In the genomic region with DNA sequence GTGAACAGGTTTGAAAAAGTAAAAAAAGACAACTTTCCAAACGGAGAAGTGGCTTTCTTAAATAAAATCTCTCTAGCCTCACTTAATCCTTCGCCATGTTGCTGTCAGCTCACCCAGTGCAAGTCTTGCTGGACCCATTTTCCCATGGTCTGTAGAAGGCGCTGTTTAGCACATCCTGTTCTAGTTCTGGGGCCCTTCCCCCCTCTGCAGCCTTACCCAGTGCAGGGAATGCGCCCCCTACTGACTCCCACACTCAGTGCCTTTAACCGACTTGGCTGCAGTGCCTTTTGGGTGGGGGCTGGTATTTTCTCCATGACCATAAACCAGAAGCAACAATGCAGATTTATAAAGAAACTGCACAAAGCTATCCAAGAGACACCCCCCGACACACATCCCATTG, we compare ENCODE assay signal across 8 mouse cellular contexts. TPM values are rescaled to one million over a fixed set of nuclear protein-coding genes. Genes with fewer than 3 reads are reported as not detected.
A peak's percentile ranks its signal among the peaks of the same experiment; 100 is the strongest.
DNase-seq lines count a peak whose midpoint lies in the region; ATAC-seq and TF ChIP-seq lines count a peak whose summit lies in the region.

No protein-coding gene starts in this region.

- no peaks in the 10 kb centered on the region for H3K9me3 ChIP-seq in hindbrain, postnatal 0 days (ENCODE audit: low read length)

- H3K27ac ChIP-seq in gastrocnemius, adult 2 months: peak overlapping the region; percentile 99
- peak overlapping the region; percentile 100 for H3K27ac ChIP-seq in hindbrain, postnatal 0 days
- peak overlapping the region; percentile 93 for H3K27ac ChIP-seq in left cerebral cortex, adult 2 months

- peak; percentile 84 for TF ChIP-seq CTCF in gastrocnemius, adult 2 months (IDR thresholded peaks at IDR 0.05)
- TF ChIP-seq CTCF in hindbrain, postnatal 0 days (IDR thresholded peaks at IDR 0.05; ENCODE audit: low read depth): peak; percentile 97
- TF ChIP-seq CTCF in left cerebral cortex, adult 2 months (IDR thresholded peaks at IDR 0.05): peak; percentile 95

- H3K4me2 ChIP-seq in hindbrain, postnatal 0 days (ENCODE audit: low read depth, low read length): peak overlapping the region; percentile 69

- H3K9ac ChIP-seq in hindbrain, postnatal 0 days (replicated peaks; ENCODE audit: low read length): peak overlapping the region; percentile 100

- no peaks in the 10 kb centered on the region for H3K27me3 ChIP-seq in hindbrain, postnatal 0 days (ENCODE audit: insufficient read depth, low read length)

- peak; percentile 66 for ATAC-seq in common myeloid progenitor, adult 5-6 weeks (replicated peaks; ENCODE audit: low read depth, poor library complexity, severe bottlenecking)
- ATAC-seq in hindbrain, postnatal 0 days: peak; percentile 77
- ATAC-seq in megakaryocyte, adult 5-6 weeks (ENCODE audit: poor library complexity, severe bottlenecking): peak; percentile 65

- WGBS in hindbrain, postnatal 0 days: 4% methylated on average over 6 of the region's 6 CpGs

- peak overlapping the region; percentile 99 for H3K4me3 ChIP-seq in gastrocnemius, adult 2 months
- H3K4me3 ChIP-seq in hindbrain, postnatal 0 days (ENCODE audit: low read length): peak overlapping the region; percentile 98
- H3K4me3 ChIP-seq in left cerebral cortex, adult 2 months: peak overlapping the region; percentile 97

- peak; percentile 97 for DNase-seq in ZHBTc4 (ENCODE audit: low read depth, low spot score)
- DNase-seq in gastrocnemius, adult 2 months: peak; percentile 82
- DNase-seq in hindbrain, postnatal 0 days (ENCODE audit: low spot score): peak; percentile 97
- peak; percentile 87 to 90 for DNase-seq in left cerebral cortex, adult 2 months (ENCODE audit: extremely low spot score in 1 of 2, low spot score in 2 of 2)
- peak; percentile 93 to 94 for DNase-seq in right cerebral cortex, adult 2 months (ENCODE audit: low spot score in 2 of 2)
- peak; percentile 91 for DNase-seq in urinary bladder, postnatal 14 days (ENCODE audit: low spot score)

- peaks cover 12% of the 10 kb centered on the region; the same call in 1 of the 2 replicates for H3K36me3 ChIP-seq in hindbrain, postnatal 0 days (ENCODE audit: insufficient read depth, low read length)

- intact Hi-C loops in gastrocnemius, adult 2 months (cut with DNase I): no loop called here
- intact Hi-C loops in left cerebral cortex, adult 2 months (cut with DNase I): loop anchor here (2.0 to 10.0 kb wide), 2 partner anchors 90 to 520 kb away; a partner anchor contains a TSS

- H3K4me1 ChIP-seq in hindbrain, postnatal 0 days (ENCODE audit: insufficient read depth, low read length): peaks cover 5% of the 10 kb centered on the region; the same call in 1 of the 2 replicates

RNA-seq across cellular contexts. Expression of a gene that starts 1.6 kb away (rescaled TPM):
- total RNA-seq in common myeloid progenitor, adult 5-6 weeks (2017): 0.53 and 15.9 TPM in 2 replicates
- total RNA-seq in gastrocnemius, adult 2 months (2021): 10 to 100 TPM; 14.6 to 16.2 TPM
- 37.5 and 47.1 TPM in 2 replicates for total RNA-seq in hindbrain, postnatal 0 days (2014; rRNA removed)
- 11.1 and 14.1 TPM in 2 replicates for polyA plus RNA-seq in hindbrain, postnatal 0 days (2015; fragmentation: Nextera tagmentation; extraction: Ambion mirVana)
- total RNA-seq in left cerebral cortex, adult 2 months (2021): 10 to 100 TPM; 84.0 to 91.6 TPM
- total RNA-seq in megakaryocyte, adult 5-6 weeks (2015): 17.2 and 21.8 TPM in 2 replicates
- 2.3 and 4.9 TPM in 2 replicates for total RNA-seq in megakaryocyte, adult 5-6 weeks (2017)

RNA-seq across cellular contexts. Expression of a gene that starts 24.9 kb away (rescaled TPM):
- total RNA-seq in common myeloid progenitor, adult 5-6 weeks (2017): 68.1 and 68.7 TPM in 2 replicates
- total RNA-seq in gastrocnemius, adult 2 months (2021): 10 to 100 TPM; 10.1 to 13.0 TPM
- total RNA-seq in hindbrain, postnatal 0 days (2014; rRNA removed): 11.7 and 15.7 TPM in 2 replicates
- polyA plus RNA-seq in hindbrain, postnatal 0 days (2015; fragmentation: Nextera tagmentation; extraction: Ambion mirVana): 14.3 and 14.4 TPM in 2 replicates
- total RNA-seq in left cerebral cortex, adult 2 months (2021): 10 to 100 TPM; 26.9 to 32.3 TPM
- 36.1 and 47.1 TPM in 2 replicates for total RNA-seq in megakaryocyte, adult 5-6 weeks (2015)
- 33.2 and 44.6 TPM in 2 replicates for total RNA-seq in megakaryocyte, adult 5-6 weeks (2017)

RNA-seq across cellular contexts. Expression of a gene that starts 25.1 kb away (rescaled TPM):
- 38.1 and 38.8 TPM in 2 replicates for total RNA-seq in common myeloid progenitor, adult 5-6 weeks (2017)
- total RNA-seq in gastrocnemius, adult 2 months (2021): 10 to 100 TPM; 71.4 to 81.4 TPM
- 82.9 and 200 TPM in 2 replicates for total RNA-seq in hindbrain, postnatal 0 days (2014; rRNA removed)
- polyA plus RNA-seq in hindbrain, postnatal 0 days (2015; fragmentation: Nextera tagmentation; extraction: Ambion mirVana): 99.2 and 104 TPM in 2 replicates
- 10 to 100 TPM; 68.5 to 75.8 TPM for total RNA-seq in left cerebral cortex, adult 2 months (2021)
- 59.5 and 81.8 TPM in 2 replicates for total RNA-seq in megakaryocyte, adult 5-6 weeks (2015)
- 28.1 and 67.3 TPM in 2 replicates for total RNA-seq in megakaryocyte, adult 5-6 weeks (2017)

RNA-seq across cellular contexts. Expression of a gene that starts 25.2 kb away (rescaled TPM):
- total RNA-seq in common myeloid progenitor, adult 5-6 weeks (2017): 2.2 and 3.3 TPM in 2 replicates
- total RNA-seq in gastrocnemius, adult 2 months (2021): 1 to 10 TPM; 4.0 to 4.7 TPM
- 24.9 and 27.0 TPM in 2 replicates for total RNA-seq in hindbrain, postnatal 0 days (2014; rRNA removed)
- 7.8 and 8.2 TPM in 2 replicates for polyA plus RNA-seq in hindbrain, postnatal 0 days (2015; fragmentation: Nextera tagmentation; extraction: Ambion mirVana)
- 10 to 100 TPM; 19.6 to 20.1 TPM for total RNA-seq in left cerebral cortex, adult 2 months (2021)
- total RNA-seq in megakaryocyte, adult 5-6 weeks (2015): 3.4 and 4.0 TPM in 2 replicates
- 1.7 and 2.1 TPM in 2 replicates for total RNA-seq in megakaryocyte, adult 5-6 weeks (2017)

Comparison
In these comparisons a context has a peak if more than half of its experiments do, and no peak if none do; other contexts are left out.
1. Peak in every context shown above with its lines: DNase-seq, ATAC-seq, H3K4me3 ChIP-seq and H3K27ac ChIP-seq.